Mouse (Mus musculus) C2C12 (cell line): ENCODE data around the gene Celf2. TPM values are rescaled to one million over a fixed set of nuclear protein-coding genes. Genes with fewer than 3 reads are reported as not detected.

ENCODE experiments used
- H3K27me3 ChIP-seq: one replicate; pipeline ENCODE4 v1.6.1; 2011; ENCODE audit not compliant: control insufficient read depth, insufficient read depth, insufficient read length
- H3K36me3 ChIP-seq: one replicate; pipeline ENCODE4 v1.6.1; 2011; ENCODE audit not compliant: control insufficient read depth, insufficient read depth
- H3K4me3 ChIP-seq: one replicate; pipeline ENCODE4 v1.5.1; 2011; ENCODE audit warnings: mild to moderate bottlenecking, control low read depth; ENCODE audit not compliant: poor library complexity, insufficient read depth, severe bottlenecking
- H3K79me2 ChIP-seq: one replicate; pipeline ENCODE4 v1.6.1; 2011; ENCODE audit not compliant: control insufficient read depth, insufficient read depth
- H3K79me3 ChIP-seq: one replicate; pipeline ENCODE4 v1.6.1; 2011; ENCODE audit warnings: low read depth, control low read depth
- H3ac ChIP-seq: one replicate; pipeline ENCODE3; 2011; ENCODE audit warnings: low read depth; ENCODE audit not compliant: control insufficient read depth, insufficient read length
- CEBPB ChIP-seq: IDR thresholded peaks from one replicate; pipeline ENCODE4 v1.6.1; 2011; ENCODE audit warnings: low read depth, mild to moderate bottlenecking, control low read depth, moderate library complexity
- CTCF ChIP-seq: IDR thresholded peaks from one replicate; pipeline ENCODE4 v1.5.1; 2011; ENCODE audit not compliant: control insufficient read depth, insufficient read depth, insufficient read length
- FOSL1 ChIP-seq: IDR thresholded peaks from one replicate; pipeline ENCODE4 v1.8.0; 2011; ENCODE audit warnings: mild to moderate bottlenecking, low read length; ENCODE audit not compliant: poor library complexity, insufficient read depth, severe bottlenecking
- MAX ChIP-seq: IDR thresholded peaks from one replicate; pipeline ENCODE4 v1.6.1; 2011; ENCODE audit warnings: mild to moderate bottlenecking, control low read depth
- MYOD1 ChIP-seq: IDR thresholded peaks from one replicate; pipeline ENCODE4 v1.6.1; 2011; ENCODE audit warnings: low read depth; ENCODE audit not compliant: control insufficient read depth, insufficient read length
- MYOG ChIP-seq: IDR thresholded peaks from one replicate; pipeline ENCODE4 v1.6.1; 2011; ENCODE audit not compliant: control insufficient read depth, insufficient read length; ENCODE audit errors: extremely low read depth
- USF1 ChIP-seq: IDR thresholded peaks from one replicate; pipeline ENCODE4 v1.6.1; 2011; ENCODE audit warnings: low read depth, mild to moderate bottlenecking, control low read depth, moderate library complexity
- polyA plus RNA-seq: library from polyadenylated mRNA; unstranded; fragments of >200 nt; fragmentation: generic; extraction: Trizol; gene quantifications from one replicate; pipeline ENCODE4 v1.2.1, GENCODE M21; 2012; ENCODE audit warnings: missing spikeins

Celf2 gene
- polyA plus RNA-seq, 1 experiment: 14.3 TPM

DNA sequence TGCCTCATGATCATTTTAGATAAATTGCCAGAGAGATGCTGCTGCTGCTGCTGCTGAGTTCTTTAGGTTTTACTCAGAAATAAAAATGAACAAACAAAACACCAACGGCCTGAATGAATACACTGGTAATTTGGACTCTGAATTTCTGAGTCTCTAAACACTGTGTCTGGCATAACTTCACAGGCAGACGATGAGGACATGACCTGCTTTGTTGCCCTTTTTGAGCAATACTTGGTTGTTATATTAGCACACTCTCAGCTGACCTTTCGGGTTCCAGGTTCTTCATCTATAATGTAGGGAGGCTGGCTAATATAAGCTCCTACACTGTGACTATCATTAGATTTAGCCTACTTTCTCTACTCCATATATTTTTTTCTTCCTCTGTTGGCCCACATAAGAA is 863.0 kb downstream of the Celf2 start:
- no peaks in the 10 kb centered on the region for H3K36me3 ChIP-seq
- H3K27me3 ChIP-seq: no peaks in the 10 kb centered on the region
- H3ac ChIP-seq: no peak overlapping the region
- H3K79me3 ChIP-seq: no peaks in the 10 kb centered on the region
- no peaks in the 10 kb centered on the region for H3K79me2 ChIP-seq
- TF ChIP-seq MYOG (no peak), USF1 (no peak), FOSL1 (no peak), CEBPB (no peak)
- H3K4me3 ChIP-seq: no peak overlapping the region

DNA sequence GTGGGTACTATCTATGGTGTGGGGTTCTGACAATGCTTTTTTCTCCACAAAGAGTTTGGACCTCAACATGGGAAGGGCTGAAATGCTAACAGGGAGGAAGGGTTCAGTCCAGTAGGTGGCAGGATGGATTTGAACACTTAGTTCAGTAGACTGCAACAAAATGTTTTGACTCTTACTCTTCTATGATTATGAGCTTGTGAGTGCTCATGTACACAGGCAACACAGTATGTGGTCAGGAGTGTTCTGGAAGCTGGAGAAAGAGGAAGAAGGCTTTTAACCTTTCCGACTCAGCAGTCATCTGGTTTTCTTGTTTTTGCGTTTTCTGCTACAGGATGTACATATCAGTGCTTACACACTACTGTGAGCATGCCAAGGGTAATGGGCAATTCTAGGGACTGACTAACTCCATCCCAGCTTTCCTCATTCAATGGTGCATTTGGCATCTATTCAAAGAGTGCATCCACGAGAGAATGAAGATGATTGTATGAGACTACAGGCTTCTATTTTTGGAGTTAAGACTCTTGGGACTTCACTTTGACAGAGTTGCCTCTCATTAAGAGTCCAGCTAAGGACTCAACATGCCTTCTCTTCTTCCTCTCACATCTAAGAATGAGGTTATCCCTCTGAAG is 867.0 kb downstream of the Celf2 start:
- H3K27me3 ChIP-seq: no peaks in the 10 kb centered on the region
- no peaks in the 10 kb centered on the region for H3K79me3 ChIP-seq
- no peak overlapping the region for H3K4me3 ChIP-seq
- H3ac ChIP-seq: no peak overlapping the region
- TF ChIP-seq CTCF (no peak), FOSL1 (no peak), MYOD1 (no peak), MAX (no peak), CEBPB (no peak)
- H3K36me3 ChIP-seq: no peaks in the 10 kb centered on the region
- no peaks in the 10 kb centered on the region for H3K79me2 ChIP-seq

DNA sequence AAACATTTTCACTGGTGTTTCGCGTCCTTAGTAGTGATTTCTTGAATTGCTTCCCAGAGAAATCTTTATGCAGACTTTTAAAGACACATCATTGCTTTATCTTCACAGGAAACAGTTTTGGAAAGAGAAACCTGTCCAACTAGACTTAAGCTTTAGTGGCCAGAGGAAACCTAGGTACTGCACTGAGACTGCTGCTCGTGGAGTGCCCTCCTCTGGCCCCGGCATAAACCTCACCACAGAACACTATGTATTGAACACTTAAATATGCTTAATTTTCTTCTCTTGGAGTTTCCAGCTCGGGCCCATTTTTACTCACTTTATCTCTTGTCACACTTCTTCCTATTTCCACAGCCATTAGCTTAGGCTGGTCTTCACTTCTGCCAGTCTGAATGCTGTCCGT is 870.0 kb downstream of the Celf2 start:
- no peaks in the 10 kb centered on the region for H3K36me3 ChIP-seq
- no peak overlapping the region for H3ac ChIP-seq
- H3K79me3 ChIP-seq: no peaks in the 10 kb centered on the region
- TF ChIP-seq CTCF: no peak
- TF ChIP-seq MAX: no peak
- no peak for TF ChIP-seq FOSL1
- TF ChIP-seq MYOD1: no peak
- TF ChIP-seq CEBPB: no peak
- TF ChIP-seq MYOG: no peak
- TF ChIP-seq USF1: no peak
- no peaks in the 10 kb centered on the region for H3K27me3 ChIP-seq
- H3K79me2 ChIP-seq: no peaks in the 10 kb centered on the region
- H3K4me3 ChIP-seq: no peak overlapping the region

DNA sequence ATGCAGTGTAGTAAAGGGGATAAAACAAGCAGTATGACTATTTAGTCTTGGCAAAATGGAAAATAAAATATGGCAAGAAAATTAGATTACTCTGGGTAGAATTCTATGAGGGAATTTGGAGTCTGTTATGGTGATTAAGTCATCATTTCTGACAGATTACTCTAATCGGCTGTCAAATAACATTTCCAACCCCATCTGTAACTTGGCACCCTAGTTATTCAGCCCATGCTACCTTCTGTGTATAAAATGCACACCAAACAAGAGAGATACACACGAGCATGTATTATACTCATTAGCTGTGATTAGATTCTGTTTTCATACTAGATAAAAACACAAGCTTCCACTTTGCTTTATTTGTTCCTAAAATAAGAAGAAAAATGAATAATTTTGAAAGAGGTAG is 872.2 kb downstream of the Celf2 start:
- Histone ChIP-seq H3K79me2 (no peaks in the 10 kb centered on the region), H3K27me3 (no peaks in the 10 kb centered on the region), H3K36me3 (no peaks in the 10 kb centered on the region), H3K4me3 (no peak overlapping the region), H3ac (no peak overlapping the region), H3K79me3 (no peaks in the 10 kb centered on the region)
- no peak for TF ChIP-seq FOSL1
- TF ChIP-seq USF1: no peak
- no peak for TF ChIP-seq CTCF
- TF ChIP-seq MYOD1: no peak
- no peak for TF ChIP-seq MYOG
- TF ChIP-seq CEBPB: no peak
- TF ChIP-seq MAX: no peak

DNA sequence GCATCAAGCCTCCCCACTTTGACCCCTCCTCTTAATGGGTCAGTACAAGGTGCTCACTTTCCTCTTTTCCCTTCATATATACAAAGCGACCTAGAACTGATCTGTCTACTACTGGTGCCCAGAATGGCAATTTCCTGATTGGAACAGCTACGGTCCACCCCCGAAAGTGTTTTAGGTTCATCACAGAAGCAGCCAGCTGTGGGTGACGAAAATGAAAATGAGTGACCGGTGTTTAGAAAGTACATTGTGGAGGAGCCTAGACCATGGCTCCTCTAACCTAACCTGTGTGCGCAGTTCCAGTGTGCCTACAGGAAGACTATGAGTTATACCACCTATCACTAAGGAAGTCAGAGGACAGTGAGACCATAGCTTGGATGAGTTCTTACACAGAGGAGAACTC is 874.5 kb downstream of the Celf2 start:
- Histone ChIP-seq H3K79me3 (no peaks in the 10 kb centered on the region), H3K79me2 (no peaks in the 10 kb centered on the region), H3ac (no peak overlapping the region), H3K4me3 (no peak overlapping the region), H3K36me3 (no peaks in the 10 kb centered on the region), H3K27me3 (no peaks in the 10 kb centered on the region)
- TF ChIP-seq MYOD1 (no peak), MAX (no peak), MYOG (no peak), USF1 (no peak), FOSL1 (no peak), CEBPB (no peak), CTCF (no peak)

DNA sequence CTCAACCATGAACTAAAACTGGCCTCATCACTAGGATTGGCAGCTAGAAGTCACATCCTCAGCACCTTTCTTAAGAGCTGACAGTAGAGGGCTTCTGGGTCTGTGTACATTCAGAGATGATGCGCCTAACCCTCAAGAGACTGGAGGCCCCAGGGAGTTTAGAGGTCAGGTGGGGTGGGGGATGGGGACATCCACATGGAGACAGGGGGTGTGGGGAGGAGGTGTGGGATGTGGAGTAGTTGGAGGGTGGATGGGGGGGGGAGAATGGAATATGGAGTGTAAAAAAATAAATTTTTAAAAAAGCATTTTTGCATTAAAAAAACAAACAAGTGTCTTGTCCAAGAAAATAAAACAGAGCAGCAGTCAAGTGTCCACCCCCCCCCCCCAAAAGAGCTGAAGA is 876.2 kb downstream of the Celf2 start:
- TF ChIP-seq MAX: no peak
- TF ChIP-seq CEBPB: no peak
- TF ChIP-seq MYOG: no peak
- no peak for TF ChIP-seq USF1
- TF ChIP-seq CTCF: no peak
- no peak for TF ChIP-seq MYOD1
- no peak for TF ChIP-seq FOSL1
- no peaks in the 10 kb centered on the region for H3K36me3 ChIP-seq
- no peaks in the 10 kb centered on the region for H3K27me3 ChIP-seq
- no peaks in the 10 kb centered on the region for H3K79me2 ChIP-seq
- H3K79me3 ChIP-seq: no peaks in the 10 kb centered on the region
- no peak overlapping the region for H3ac ChIP-seq
- H3K4me3 ChIP-seq: no peak overlapping the region
